18 mouse cellular contexts compared by ENCODE assay signal in genomic region chr7:3446584-3446983, GRCm38 (mm10). TPM values are rescaled to one million over a fixed set of nuclear protein-coding genes. Genes with fewer than 3 reads are reported as not detected.
"Had no signal": no experiment of that assay in that cellular context is flagged by ENCODE, and none has a peak within 500 bp of the region (broad histone marks: within the 10 kb centered on the region; RNA-seq: fewer than 3 reads in every experiment).

No protein-coding gene starts in this region.

- H3K36me3 ChIP-seq: limb, embryonic 15.5 days; liver, embryonic 12.5 days; midbrain, embryonic 10.5 days; neural tube, embryonic 12.5 days had no signal

- H3K27me3 ChIP-seq: limb, embryonic 15.5 days; liver, embryonic 12.5 days; neural tube, embryonic 12.5 days had no signal

- H3K4me1 ChIP-seq: limb, embryonic 15.5 days; liver, embryonic 12.5 days; midbrain, embryonic 10.5 days; neural tube, embryonic 12.5 days had no signal

- H3K27ac ChIP-seq: limb, embryonic 15.5 days; liver, embryonic 12.5 days; midbrain, embryonic 10.5 days; neural tube, embryonic 12.5 days had no signal

- DNase-seq: lung, embryonic 14.5 days; lung, postnatal 10 days; lung, postnatal 4 days; midbrain, embryonic 14.5 days; right cerebral cortex, postnatal 14 days; thymus, postnatal 14 days had no signal

- H3K4me3 ChIP-seq: limb, embryonic 15.5 days; liver, embryonic 12.5 days; midbrain, embryonic 10.5 days; neural tube, embryonic 12.5 days had no signal

- H3K9me3 ChIP-seq: limb, embryonic 15.5 days; liver, embryonic 12.5 days; midbrain, embryonic 10.5 days; neural tube, embryonic 12.5 days had no signal

- H3K4me2 ChIP-seq: limb, embryonic 15.5 days; liver, embryonic 12.5 days; lung, embryonic 14.5 days; neural tube, embryonic 12.5 days had no signal

RNA-seq across cellular contexts. Expression of gene Cacng6, which starts 22.6 kb away (rescaled TPM):
- total RNA-seq: megakaryocyte, adult 5-6 weeks; neutrophil, adult 5-6 weeks had no signal
- polyA plus RNA-seq: lung, embryonic 14.5 days; midbrain, embryonic 10.5 days; midbrain, embryonic 14.5 days had no signal

RNA-seq across cellular contexts. Expression of gene Tarm1, which starts 55.8 kb away (rescaled TPM):
- total RNA-seq: layer of hippocampus, postnatal 25 days; left cerebral cortex, adult 8-10 months; left cerebral cortex, postnatal 25 days had no signal
- polyA plus RNA-seq: intestine, postnatal 0 days; limb, embryonic 11.5 days; liver, embryonic 12.5 days; lung, embryonic 14.5 days; midbrain, embryonic 10.5 days; midbrain, embryonic 14.5 days; neural tube, embryonic 12.5 days had no signal

RNA-seq across cellular contexts. Expression of gene Cacng8, which starts 56.1 kb away (rescaled TPM):
- total RNA-seq: megakaryocyte, adult 5-6 weeks; neutrophil, adult 5-6 weeks had no signal
- polyA plus RNA-seq: liver, embryonic 16.5 days had no signal
